Mouse (Mus musculus): ENCODE measurements around the gene C9. TPM values are rescaled to one million over a fixed set of nuclear protein-coding genes. Genes with fewer than 3 reads are reported as not detected.

C9 gene
- total and polyA plus RNA-seq, 3 experiments = not detected

GRCm38 (mm10) chr15:6435281-6435680 lies 9.8 kb upstream of the C9 start:
- Histone ChIP-seq H3K9ac (ENCODE audit: insufficient read depth, low read depth) (no peak overlapping the region), H3K27me3 (replicated peaks) (no peaks in the 10 kb centered on the region), H3K36me3 (replicated peaks in 1 of 2; ENCODE audit: control insufficient read depth in 1 of 2, insufficient read depth in 1 of 2, low read length in 1 of 2) (no peaks in the 10 kb centered on the region), H3K4me1 (ENCODE audit: control insufficient read depth in 1 of 2, insufficient read depth in 2 of 2) (no peaks in the 10 kb centered on the region), H3K4me3 (replicated peaks in 1 of 3; ENCODE audit: low read depth in 2 of 3, low read length in 2 of 3, poor library complexity in 1 of 3) (no peak overlapping the region), H3K9me3 (replicated peaks; ENCODE audit: low read length) (no peaks in the 10 kb centered on the region), H3K4me2 (ENCODE audit: insufficient read depth, low read depth, poor library complexity, severe bottlenecking) (no peak overlapping the region), H3K79me2 (replicated peaks; ENCODE audit: control insufficient read depth, extremely low read depth, insufficient read depth, poor library complexity, severe bottlenecking) (no peaks in the 10 kb centered on the region), H3K27ac (ENCODE audit: insufficient read depth, low read depth) (no peak overlapping the region)
- in situ Hi-C loops (cut with MboI; ENCODE audit: low pct_ligation_motif_present, low pct_unique_long_range_greater_than_20kb, low sequenced_read_pairs) (loop anchor here (25.0 kb wide), 1 partner anchor 198 kb away; no protein-coding TSS in a partner anchor), dilution Hi-C loops (cut with MboI; ENCODE audit: extremely low pct_ligation_motif_present, extremely low pct_unique_long_range_greater_than_20kb, low sequenced_read_pairs) (no loop called here)
- DNase-seq (ENCODE audit: extremely low read depth) = no peak
- no peak for TF ChIP-seq JUND (conservative IDR thresholded peaks at IDR 0.05; ENCODE audit: low read depth, low read length)
- TF ChIP-seq ZC3H11A (IDR thresholded peaks at IDR 0.05; ENCODE audit: low read depth, low read length) = no peak
- TF ChIP-seq TCF12 (IDR thresholded peaks at IDR 0.05; ENCODE audit: low read depth, low read length) = no peak
- TF ChIP-seq MXI1 (IDR thresholded peaks at IDR 0.05; ENCODE audit: low read depth, low read length) = no peak
- TF ChIP-seq SMC3 (IDR thresholded peaks at IDR 0.05; ENCODE audit: low read depth, low read length) = no peak
- no peak for TF ChIP-seq RCOR1 (conservative IDR thresholded peaks at IDR 0.05; ENCODE audit: low read depth, low read length)
- TF ChIP-seq CHD1 (IDR thresholded peaks at IDR 0.05; ENCODE audit: low read depth, low read length) = no peak
- TF ChIP-seq USF1 (IDR thresholded peaks at IDR 0.05; ENCODE audit: low read depth, low read length) = no peak

- Histone ChIP-seq H3K79me2 (replicated peaks; ENCODE audit: control insufficient read depth, extremely low read depth, insufficient read depth, poor library complexity, severe bottlenecking) (no peaks in the 10 kb centered on the region), H3K27me3 (replicated peaks) (no peaks in the 10 kb centered on the region), H3K4me3 (replicated peaks in 1 of 3; ENCODE audit: low read depth in 2 of 3, low read length in 2 of 3, poor library complexity in 1 of 3) (no peak overlapping the region), H3K9ac (ENCODE audit: insufficient read depth, low read depth) (no peak overlapping the region), H3K27ac (ENCODE audit: insufficient read depth, low read depth) (no peak overlapping the region), H3K4me2 (ENCODE audit: insufficient read depth, low read depth, poor library complexity, severe bottlenecking) (no peak overlapping the region), H3K36me3 (replicated peaks in 1 of 2; ENCODE audit: control insufficient read depth in 1 of 2, insufficient read depth in 1 of 2, low read length in 1 of 2) (no peaks in the 10 kb centered on the region), H3K4me1 (ENCODE audit: control insufficient read depth in 1 of 2, insufficient read depth in 2 of 2) (no peaks in the 10 kb centered on the region), H3K9me3 (replicated peaks; ENCODE audit: low read length) (no peaks in the 10 kb centered on the region)
- in situ Hi-C loops (cut with MboI; ENCODE audit: low pct_ligation_motif_present, low pct_unique_long_range_greater_than_20kb, low sequenced_read_pairs) = loop anchor here (25.0 kb wide), 1 partner anchor 198 kb away; no protein-coding TSS in a partner anchor
- DNase-seq (ENCODE audit: extremely low read depth) = peak; percentile 54
- TF ChIP-seq MAFK (IDR thresholded peaks at IDR 0.05; ENCODE audit: insufficient replicate concordance, low read length) = no peak
- TF ChIP-seq MYC (IDR thresholded peaks at IDR 0.05; ENCODE audit: low read depth, low read length) = no peak
- TF ChIP-seq ZC3H11A (IDR thresholded peaks at IDR 0.05; ENCODE audit: low read depth, low read length) = peak; percentile 26
- peak; percentile 19 to 86; a peak in 2 of 4 replicates for TF ChIP-seq CTCF (conservative IDR thresholded peaks at IDR 0.05 in 1 of 2, IDR thresholded peaks at IDR 0.05 in 1 of 2; ENCODE audit: low read depth in 2 of 2, low read length in 2 of 2)
- TF ChIP-seq POLR2A (IDR thresholded peaks at IDR 0.05; ENCODE audit: low read depth, low read length) = no peak
- TF ChIP-seq SMC3 (IDR thresholded peaks at IDR 0.05; ENCODE audit: low read depth, low read length) = peak; percentile 78
- no peak for TF ChIP-seq POLR2AphosphoS2 (IDR thresholded peaks at IDR 0.05; ENCODE audit: low read depth, low read length)
- TF ChIP-seq RAD21 (IDR thresholded peaks at IDR 0.05; ENCODE audit: low read depth, low read length) = peak; percentile 85
- no peak for TF ChIP-seq NRF1 (IDR thresholded peaks at IDR 0.05; ENCODE audit: low read depth, low read length)
- dilution Hi-C loops (cut with MboI; ENCODE audit: extremely low pct_ligation_motif_present, extremely low pct_unique_long_range_greater_than_20kb, low sequenced_read_pairs) = no loop called here
Measured at GRCm38 (mm10) chr15:6435773-6436172, 9.4 kb upstream of the C9 start.
